Mouse (Mus musculus) cerebellum, adult 2 months (tissue): ENCODE data around the gene Bloc1s1. TPM values are rescaled to one million over a fixed set of nuclear protein-coding genes. Genes with fewer than 3 reads are reported as not detected.

Experiments used
- DNase-seq, 2 experiments: peaks; one replicate each; pipeline ENCODE4 v3.0.0; 2021
- H3K27ac ChIP-seq: fragments of 200-500 bp; 2 replicates; pipeline ENCODE4 v1.5.1; 2012; ENCODE audit warnings: low read length, control low read depth, inconsistent platforms; ENCODE audit not compliant: insufficient read depth
- H3K27me3 ChIP-seq: fragments of 200-500 bp; 2 replicates; pipeline ENCODE4 v1.6.1; 2012; ENCODE audit warnings: inconsistent platforms, mild to moderate bottlenecking, low read length, moderate library complexity; ENCODE audit not compliant: control insufficient read depth, insufficient read depth
- H3K4me1 ChIP-seq: fragments of 200-500 bp; 2 replicates; pipeline ENCODE4 v1.6.1; 2011; ENCODE audit warnings: low read length; ENCODE audit not compliant: control insufficient read depth, insufficient read depth
- H3K4me3 ChIP-seq: fragments of 200-500 bp; replicated peaks from 2 replicates; pipeline ENCODE3; 2011; ENCODE audit warnings: mild to moderate bottlenecking, low read depth, low read length, control low read depth; ENCODE audit not compliant: insufficient read depth
- CTCF ChIP-seq: fragments of 200-500 bp; IDR thresholded peaks from 2 replicates; pipeline ENCODE4 v1.5.1; 2011; ENCODE audit warnings: low read depth, mild to moderate bottlenecking, control low read depth, low read length, moderate library complexity, borderline replicate concordance; ENCODE audit not compliant: insufficient read depth
- POLR2A ChIP-seq: fragments of 200-500 bp; IDR thresholded peaks from 2 replicates; pipeline ENCODE4 v1.6.1; 2011; ENCODE audit warnings: low read length, control low read depth, borderline replicate concordance; ENCODE audit not compliant: insufficient read depth
- WGBS: fragments of 180-500 bp; shearing (Covaris S2); methylation state at CpG from one replicate; pipeline ENCODE4 v1.1.7; 2018; 5-methylcytosine and 5-hydroxymethylcytosine counted together
- polyA plus RNA-seq: library from polyadenylated mRNA; depleted of rRNA; stranded (reverse); fragments of >200 nt; gene quantifications from 2 replicates; pipeline ENCODE4 v1.2.3, GENCODE M21; 2012

Bloc1s1 gene
- polyA plus RNA-seq, 1 experiment = 350 TPM

- no peak for DNase-seq
- Histone ChIP-seq H3K4me1 (no peaks in the 10 kb centered on the region), H3K4me3 (no peak overlapping the region), H3K27ac (no peak overlapping the region), H3K27me3 (no peaks in the 10 kb centered on the region)
- WGBS = 75% methylated on average over 3 of the region's 3 CpGs
- TF ChIP-seq CTCF (no peak), POLR2A (no peak)
Observed at GRCm38 (mm10) chr10:128902409-128902988, 21.3 kb downstream of the Bloc1s1 start.

- 77% methylated on average over 1 of the region's 1 CpGs for WGBS
- Histone ChIP-seq H3K4me3 (no peak overlapping the region), H3K4me1 (no peaks in the 10 kb centered on the region), H3K27ac (no peak overlapping the region), H3K27me3 (no peaks in the 10 kb centered on the region)
- TF ChIP-seq POLR2A (no peak), CTCF (no peak)
- no peak for DNase-seq
Observed at GRCm38 (mm10) chr10:128901409-128901808, 22.4 kb downstream of the Bloc1s1 start.

- no peaks in the 10 kb centered on the region for H3K4me1 ChIP-seq
- no peak within 1 kb of the TSS for H3K27ac ChIP-seq
- DNase-seq = no peak
- 92% methylated on average over 3 of the region's 3 CpGs for WGBS
- H3K27me3 ChIP-seq = no peaks in the 10 kb centered on the region
- H3K4me3 ChIP-seq = no peak within 1 kb of the TSS
- TF ChIP-seq POLR2A (no peak), CTCF (no peak)
Observed at GRCm38 (mm10) chr10:128900698-128901097, 23.1 kb downstream of the Bloc1s1 start, which contains the start of gene Cd63. Gene Cd63 (plus strand): TSS chr10:128900989.

DNA sequence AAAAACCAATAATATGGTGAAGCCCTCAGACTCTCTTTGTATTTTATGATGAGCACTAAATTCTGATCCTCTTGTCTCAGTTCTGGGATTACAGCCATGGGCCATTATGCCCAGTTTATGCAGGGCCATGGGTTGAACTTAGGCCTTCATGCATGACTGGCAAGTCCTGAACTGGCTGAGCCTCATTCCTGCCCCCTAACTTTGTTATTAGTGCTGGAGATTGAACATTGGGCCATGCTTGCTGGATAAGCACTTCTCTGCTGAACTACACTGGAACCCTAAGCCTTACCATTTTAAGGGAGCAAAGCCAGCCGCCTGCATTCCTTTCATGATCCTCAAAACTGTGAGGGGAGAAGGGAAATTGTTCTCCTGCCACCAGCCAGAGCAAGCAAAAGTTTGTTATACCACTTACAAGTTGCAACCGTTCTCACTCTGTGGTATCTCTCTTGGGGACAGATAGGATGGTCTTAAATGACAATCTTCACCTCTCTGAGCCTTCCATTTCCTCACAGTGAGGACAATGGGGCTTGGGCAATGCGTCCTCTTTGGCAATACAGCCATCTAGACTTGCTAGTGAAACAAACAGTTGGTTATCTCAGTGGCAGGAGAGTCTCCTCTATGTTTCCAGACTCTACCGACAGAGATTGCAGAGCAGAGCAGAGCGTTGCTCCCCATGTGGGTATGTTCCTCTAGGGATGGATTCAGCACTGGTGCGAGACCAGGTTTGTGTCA is 23.9 kb downstream of the Bloc1s1 start:
- 84% methylated on average over 6 of the region's 6 CpGs for WGBS
- no peaks in the 10 kb centered on the region for H3K27me3 ChIP-seq
- H3K4me3 ChIP-seq = no peak overlapping the region
- no peak for TF ChIP-seq CTCF
- no peak for TF ChIP-seq POLR2A
- H3K4me1 ChIP-seq = no peaks in the 10 kb centered on the region
- H3K27ac ChIP-seq = no peak overlapping the region
- DNase-seq = no peak

- no peak for DNase-seq
- H3K4me3 ChIP-seq = no peak overlapping the region
- WGBS = 14% methylated on average over 1 of the region's 1 CpGs
- TF ChIP-seq POLR2A = no peak
- no peak for TF ChIP-seq CTCF
- no peaks in the 10 kb centered on the region for H3K4me1 ChIP-seq
- H3K27ac ChIP-seq = no peak overlapping the region
- no peaks in the 10 kb centered on the region for H3K27me3 ChIP-seq
Observed at GRCm38 (mm10) chr10:128897501-128897900, 26.3 kb downstream of the Bloc1s1 start.

- WGBS = 29% methylated on average over 1 of the region's 1 CpGs
- TF ChIP-seq CTCF (no peak), POLR2A (no peak)
- Histone ChIP-seq H3K4me3 (no peak overlapping the region), H3K27me3 (no peaks in the 10 kb centered on the region), H3K4me1 (0 out of 2 replicates have a peak, but pooled peaks cover 3% of the 10 kb centered on the region), H3K27ac (no peak overlapping the region)
- DNase-seq = no peak
Observed at GRCm38 (mm10) chr10:128896807-128897206, 27.0 kb downstream of the Bloc1s1 start.

- DNase-seq = peak in 1 of 2 experiments; percentile 44
- H3K27ac ChIP-seq = no peak overlapping the region
- H3K27me3 ChIP-seq = no peaks in the 10 kb centered on the region
- H3K4me3 ChIP-seq = no peak overlapping the region
- H3K4me1 ChIP-seq = 0 out of 2 replicates have a peak, but pooled peaks cover 3% of the 10 kb centered on the region
- 16% methylated on average over 17 of the region's 17 CpGs for WGBS
- TF ChIP-seq CTCF (no peak), POLR2A (no peak)
Observed at GRCm38 (mm10) chr10:128895952-128896693, 27.7 kb downstream of the Bloc1s1 start.
